Comparison of ENCODE assay signal across 20 mouse cellular contexts in genomic region chr5:52920722-52921264, GRCm38 (mm10).
A peak's percentile ranks its signal among the peaks of the same experiment; 100 is the strongest.
DNase-seq lines count a peak whose midpoint lies in the region; ATAC-seq and TF ChIP-seq lines count a peak whose summit lies in the region.
"Had no signal": no experiment of that assay in that cellular context is flagged by ENCODE, and none has a peak within 500 bp of the region (broad histone marks: within the 10 kb centered on the region; RNA-seq: fewer than 3 reads in every experiment).

No protein-coding gene starts in this region.

- peak overlapping the region; percentile 73 for H3K27ac ChIP-seq in lung, embryonic 16.5 days (ENCODE audit: low read length)
- H3K27ac ChIP-seq in midbrain, postnatal 0 days (ENCODE audit: low read depth, low read length) = no peak overlapping the region
- H3K27ac ChIP-seq in midbrain, embryonic 10.5 days (replicated peaks) = no peak overlapping the region
- H3K27ac ChIP-seq in stomach, postnatal 0 days (replicated peaks) = no peak overlapping the region
- H3K27ac ChIP-seq: embryonic facial prominence, embryonic 10.5 days; forebrain, embryonic 13.5 days; heart, adult 2 months; heart, embryonic 15.5 days; hindbrain, embryonic 10.5 days; hindbrain, embryonic 14.5 days had no signal

- H3K4me2 ChIP-seq in lung, embryonic 16.5 days (ENCODE audit: low read depth, low read length) = peak overlapping the region; percentile 28
- H3K4me2 ChIP-seq in midbrain, postnatal 0 days (ENCODE audit: low read depth, low read length, poor library complexity, severe bottlenecking) = no peak overlapping the region
- H3K4me2 ChIP-seq in stomach, postnatal 0 days (replicated peaks; ENCODE audit: low read depth) = no peak overlapping the region
- H3K4me2 ChIP-seq: forebrain, embryonic 13.5 days; heart, embryonic 11.5 days; heart, embryonic 15.5 days; hindbrain, embryonic 14.5 days had no signal

- no peak for TF ChIP-seq CTCF in midbrain, postnatal 0 days (IDR thresholded peaks at IDR 0.05)
- TF ChIP-seq CTCF in stomach, postnatal 0 days (IDR thresholded peaks at IDR 0.05; ENCODE audit: low read depth) = no peak

- intact Hi-C loops in heart, postnatal 14 days (cut with DNase I) = no loop called here

- no peak for TF ChIP-seq EP300 in stomach, postnatal 0 days (optimal IDR thresholded peaks at IDR 0.05)

- 43% methylated on average over 7 of the region's 7 CpGs for WGBS in lung, embryonic 16.5 days
- 83% methylated on average over 7 of the region's 7 CpGs for WGBS in midbrain, postnatal 0 days
- WGBS in midbrain, embryonic 10.5 days = 88% methylated on average over 7 of the region's 7 CpGs
- 31% methylated on average over 7 of the region's 7 CpGs for WGBS in stomach, postnatal 0 days

- peaks cover 6% of the 10 kb centered on the region for H3K4me1 ChIP-seq in lung, embryonic 16.5 days (replicated peaks; ENCODE audit: control insufficient read depth, insufficient read depth, low read length)
- H3K4me1 ChIP-seq in midbrain, postnatal 0 days (ENCODE audit: insufficient read depth, low read length) = no peaks in the 10 kb centered on the region
- H3K4me1 ChIP-seq in midbrain, embryonic 10.5 days = no peaks in the 10 kb centered on the region
- no peaks in the 10 kb centered on the region for H3K4me1 ChIP-seq in stomach, postnatal 0 days (replicated peaks; ENCODE audit: control insufficient read depth, insufficient read depth)
- H3K4me1 ChIP-seq: embryonic facial prominence, embryonic 10.5 days; forebrain, embryonic 13.5 days; heart, embryonic 15.5 days; hindbrain, embryonic 10.5 days had no signal

- no peak overlapping the region for H3K4me3 ChIP-seq in lung, embryonic 16.5 days (ENCODE audit: low read length)
- H3K4me3 ChIP-seq in midbrain, postnatal 0 days (ENCODE audit: low read depth, low read length) = no peak overlapping the region
- H3K4me3 ChIP-seq in midbrain, embryonic 10.5 days = no peak overlapping the region
- H3K4me3 ChIP-seq in stomach, postnatal 0 days (ENCODE audit: low read depth, low read length) = no peak overlapping the region
- H3K4me3 ChIP-seq: embryonic facial prominence, embryonic 10.5 days; forebrain, embryonic 13.5 days; heart, adult 2 months; heart, embryonic 15.5 days; hindbrain, embryonic 10.5 days had no signal

- no peaks in the 10 kb centered on the region for H3K36me3 ChIP-seq in lung, embryonic 16.5 days (ENCODE audit: control insufficient read depth, insufficient read depth, low read length)
- no peaks in the 10 kb centered on the region for H3K36me3 ChIP-seq in midbrain, postnatal 0 days (ENCODE audit: insufficient read depth, low read length)
- no peaks in the 10 kb centered on the region for H3K36me3 ChIP-seq in midbrain, embryonic 10.5 days
- H3K36me3 ChIP-seq in stomach, postnatal 0 days (ENCODE audit: control insufficient read depth, insufficient read depth, low read length) = no peaks in the 10 kb centered on the region
- H3K36me3 ChIP-seq: embryonic facial prominence, embryonic 10.5 days; heart, embryonic 15.5 days; hindbrain, embryonic 10.5 days had no signal

- no peaks in the 10 kb centered on the region for H3K9me3 ChIP-seq in lung, embryonic 16.5 days (ENCODE audit: control insufficient read depth, low read length)
- H3K9me3 ChIP-seq in midbrain, postnatal 0 days (ENCODE audit: low read length) = no peaks in the 10 kb centered on the region
- no peaks in the 10 kb centered on the region for H3K9me3 ChIP-seq in midbrain, embryonic 10.5 days (replicated peaks)
- no peaks in the 10 kb centered on the region for H3K9me3 ChIP-seq in stomach, postnatal 0 days (ENCODE audit: control insufficient read depth, low read length)
- H3K9me3 ChIP-seq: embryonic facial prominence, embryonic 10.5 days; forebrain, embryonic 13.5 days; heart, embryonic 15.5 days; hindbrain, embryonic 10.5 days had no signal

- no peak overlapping the region for H3K9ac ChIP-seq in lung, embryonic 16.5 days (ENCODE audit: low read length)
- no peak overlapping the region for H3K9ac ChIP-seq in midbrain, postnatal 0 days (replicated peaks; ENCODE audit: low read length, poor library complexity, severe bottlenecking)
- H3K9ac ChIP-seq in stomach, postnatal 0 days (ENCODE audit: low read length) = no peak overlapping the region
- H3K9ac ChIP-seq: forebrain, embryonic 13.5 days; forebrain, postnatal 0 days; heart, embryonic 15.5 days; hindbrain, embryonic 14.5 days had no signal

- H3K27me3 ChIP-seq in lung, embryonic 16.5 days (ENCODE audit: control insufficient read depth, insufficient read depth, low read depth, low read length) = no peaks in the 10 kb centered on the region
- no peaks in the 10 kb centered on the region for H3K27me3 ChIP-seq in midbrain, postnatal 0 days (ENCODE audit: insufficient read depth, low read length)
- no peaks in the 10 kb centered on the region for H3K27me3 ChIP-seq in midbrain, embryonic 10.5 days (ENCODE audit: low read depth, poor library complexity, severe bottlenecking)
- no peaks in the 10 kb centered on the region for H3K27me3 ChIP-seq in stomach, postnatal 0 days (ENCODE audit: control insufficient read depth, insufficient read depth, low read length)
- H3K27me3 ChIP-seq: CH12.LX; forebrain, embryonic 13.5 days; heart, embryonic 15.5 days had no signal

- peak; percentile 95 for ATAC-seq in lung, embryonic 16.5 days (ENCODE audit: low read depth)
- no peak for ATAC-seq in midbrain, postnatal 0 days (ENCODE audit: low FRiP score)
- ATAC-seq in stomach, postnatal 0 days (ENCODE audit: low FRiP score, low TSS enrichment) = 0 out of 2 replicates have a peak, but pooled peaks have one; percentile 32
- ATAC-seq: forebrain, embryonic 13.5 days; forebrain, postnatal 0 days had no signal

- peak; percentile 6 for DNase-seq in heart, adult 11 months
- no peak for DNase-seq in heart, postnatal 14 days
- no peak for DNase-seq in lung, postnatal 14 days
- DNase-seq in midbrain, postnatal 0 days (ENCODE audit: low spot score) = peak; percentile 13
- no peak for DNase-seq in midbrain, embryonic 10.5 days (ENCODE audit: low spot score)
- DNase-seq in stomach, postnatal 0 days (ENCODE audit: low spot score) = no peak
- no peak for DNase-seq in gastrocnemius, postnatal 10 days
- DNase-seq: adrenal gland, adult 2 months; adrenal gland, postnatal 25 days; cerebellum, adult 2 months; forebrain, postnatal 0 days; heart, adult 2 months had no signal

Comparison
In these comparisons a context has a peak if more than half of its experiments do, and no peak if none do; other contexts are left out.
1. DNase-seq: peak in heart, adult 11 months (single experiment) and midbrain, postnatal 0 days (single experiment); none in heart, postnatal 14 days (0 of 2), lung, postnatal 14 days (single experiment), midbrain, embryonic 10.5 days (single experiment), stomach, postnatal 0 days (single experiment) and gastrocnemius, postnatal 10 days (single experiment).